Mouse (Mus musculus) megakaryocyte, embryonic 14.5 days (primary cell): Measurements from ENCODE around the gene Gapdh.

ENCODE experiments used
- FLI1 ChIP-seq: IDR thresholded peaks from 2 replicates; pipeline ENCODE4 v1.6.1; 2012; ENCODE audit warnings: low read length, inconsistent platforms, mixed read lengths
- GATA1 ChIP-seq: IDR thresholded peaks from 3 replicates; pipeline ENCODE4 v1.6.1; 2012; ENCODE audit warnings: mixed read lengths, low read length, inconsistent platforms, borderline replicate concordance

GRCm38 (mm10) chr6:125213715-125214114 is 47.4 kb upstream of the Gapdh start:
- TF ChIP-seq GATA1 (no peak), FLI1 (no peak)
